Mouse (Mus musculus): ENCODE measurements around the gene Gm3739. TPM values are rescaled to one million over a fixed set of nuclear protein-coding genes. Genes with fewer than 3 reads are reported as not detected.
"Not testable (repeated sequence)": the region's sequence is repeated elsewhere in the genome, so short reads cannot be mapped to it uniquely, and the experiment has no call there.

The Gm3739 gene
- total RNA-seq (2015; ENCODE audit: low replicate concordance) (3.6 TPM in 1 of 2 replicates, not detected in the other), total RNA-seq (2017; ENCODE audit: low replicate concordance) (not detected in 2 replicates)

GRCm38 (mm10) chr14:7314661-7315060, at the start of gene Gm3739:
TSS of gene Gm3739 (minus strand) at chr14:7315049.
- not testable (repeated sequence) for ATAC-seq (replicated peaks; ENCODE audit: low FRiP score, poor library complexity, severe bottlenecking)

DNA sequence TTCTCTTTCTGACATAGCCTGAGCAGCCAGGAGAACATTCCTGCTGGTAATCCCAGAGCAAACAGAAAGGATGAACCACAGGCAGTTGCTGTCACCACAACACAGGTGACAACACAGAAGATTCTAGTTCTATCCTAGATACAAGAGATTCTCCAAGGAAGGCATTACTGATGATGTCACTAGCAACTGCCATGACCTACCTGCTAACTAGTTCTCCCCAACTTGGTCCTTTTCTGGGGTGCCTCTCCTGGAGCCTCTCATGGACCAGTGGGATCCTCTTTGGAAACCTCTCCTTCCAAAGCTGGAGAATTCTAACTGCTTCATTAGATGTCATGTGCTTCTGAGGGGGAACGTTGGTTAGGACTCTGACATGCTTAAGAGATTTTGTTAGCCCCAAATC, 17.4 kb upstream of the Gm3739 start, which contains the start of gene Gm5797:
Gene Gm5797, minus strand, starts transcription at position 101 of the 400 bp plus-strand sequence.
- not testable (repeated sequence) for ATAC-seq (replicated peaks; ENCODE audit: low FRiP score, poor library complexity, severe bottlenecking)

- not testable (repeated sequence) for ATAC-seq (replicated peaks; ENCODE audit: low FRiP score, poor library complexity, severe bottlenecking)
These were observed 244 bp upstream of the Gm3739 start for GRCm38 (mm10) chr14:7315093-7315492.

DNA sequence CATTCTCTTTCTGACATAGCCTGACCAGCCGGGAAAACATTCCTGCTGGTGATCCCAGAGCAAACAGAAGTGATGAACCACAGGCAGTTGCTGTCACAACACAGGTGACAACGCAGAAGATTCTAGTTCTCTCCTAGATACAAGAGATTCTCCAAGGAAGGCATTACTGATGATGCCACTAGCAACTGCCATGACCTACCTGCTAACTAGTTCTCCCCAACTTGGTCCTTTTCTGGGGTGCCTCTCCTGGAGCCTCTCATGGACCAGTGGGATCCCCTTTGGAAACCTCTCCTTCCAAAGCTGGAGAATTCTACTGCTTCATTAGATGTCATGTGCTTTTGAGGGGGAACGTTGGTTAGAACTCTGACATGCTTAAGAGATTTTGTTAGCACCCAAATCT, 50.2 kb downstream of the Gm3739 start, which contains the start of gene Gm3727:
Gene Gm3727, minus strand, starts transcription at position 101 of the 400 bp plus-strand sequence.
- ATAC-seq (replicated peaks; ENCODE audit: low FRiP score, poor library complexity, severe bottlenecking), result not testable (repeated sequence)

Other genes starting within 250 kb of the Gm3739 start
- gene Gm3696, start 214.4 kb downstream of the Gm3739 start, total RNA-seq (2015; ENCODE audit: low replicate concordance), result not detected in 2 replicates
- gene Gm3696, start 214.4 kb downstream of the Gm3739 start, total RNA-seq (2017; ENCODE audit: low replicate concordance), result not detected in 2 replicates
- gene Gm6676, start 189.6 kb downstream of the Gm3739 start, total RNA-seq (2015; ENCODE audit: low replicate concordance), result not detected in 2 replicates
- gene Gm6676, start 189.6 kb downstream of the Gm3739 start, total RNA-seq (2017; ENCODE audit: low replicate concordance), result not detected in 2 replicates
- gene Gm3512, start 140.5 kb downstream of the Gm3739 start, total RNA-seq (2015; ENCODE audit: low replicate concordance), result not detected in 2 replicates
- 1.2 TPM in 1 of 2 replicates, not detected in the other for gene Gm3512, start 140.5 kb downstream of the Gm3739 start, total RNA-seq (2017; ENCODE audit: low replicate concordance)
- not detected in 2 replicates for gene Gm16434, start 120.5 kb downstream of the Gm3739 start, total RNA-seq (2015; ENCODE audit: low replicate concordance)
- not detected in 2 replicates for gene Gm16434, start 120.5 kb downstream of the Gm3739 start, total RNA-seq (2017; ENCODE audit: low replicate concordance)
- gene Gm3727, start 50.3 kb downstream of the Gm3739 start, total RNA-seq (2015; ENCODE audit: low replicate concordance), result not detected in 2 replicates
- gene Gm3727, start 50.3 kb downstream of the Gm3739 start, total RNA-seq (2017; ENCODE audit: low replicate concordance), result not detected in 2 replicates
- gene Gm5797, start 17.3 kb upstream of the Gm3739 start, total RNA-seq (2015; ENCODE audit: low replicate concordance), result not detected in 2 replicates
- gene Gm5797, start 17.3 kb upstream of the Gm3739 start, total RNA-seq (2017; ENCODE audit: low replicate concordance), result not detected in 2 replicates
- not detected in 2 replicates for gene Gm8374, start 50.1 kb upstream of the Gm3739 start, total RNA-seq (2015; ENCODE audit: low replicate concordance)
- gene Gm8374, start 50.1 kb upstream of the Gm3739 start, total RNA-seq (2017; ENCODE audit: low replicate concordance), result not detected in 2 replicates
- gene Gm3755, start 135.9 kb upstream of the Gm3739 start, total RNA-seq (2015; ENCODE audit: low replicate concordance), result not detected in 2 replicates
- not detected in 2 replicates for gene Gm3755, start 135.9 kb upstream of the Gm3739 start, total RNA-seq (2017; ENCODE audit: low replicate concordance)
- gene Gm3752, start 168.7 kb upstream of the Gm3739 start, total RNA-seq (2015; ENCODE audit: low replicate concordance), result not detected in 2 replicates
- gene Gm3752, start 168.7 kb upstream of the Gm3739 start, total RNA-seq (2017; ENCODE audit: low replicate concordance), result 0.08 TPM in 1 of 2 replicates, not detected in the other